11 mouse cellular contexts compared by ENCODE assay signal in the genomic region with DNA sequence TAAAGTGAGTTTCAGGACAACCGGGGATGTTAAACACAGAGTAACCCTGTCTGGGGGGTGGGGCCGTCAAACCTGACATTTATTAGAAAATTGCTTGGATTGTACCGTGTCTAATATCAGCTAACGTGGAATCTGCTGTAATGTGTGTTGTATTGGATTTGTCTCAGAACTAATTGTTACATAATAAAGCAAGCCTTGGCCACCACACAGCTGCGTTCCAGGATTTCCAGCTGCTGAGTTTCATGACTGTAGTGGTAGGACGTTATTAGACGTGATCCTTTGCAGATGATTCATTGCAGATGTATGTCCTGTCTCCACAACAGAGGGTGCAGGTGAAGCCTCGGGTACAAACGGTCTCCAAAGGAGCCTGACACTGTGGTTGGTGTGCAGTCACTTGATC. TPM values are rescaled to one million over a fixed set of nuclear protein-coding genes. Genes with fewer than 3 reads are reported as not detected.
DNase-seq lines count a peak whose midpoint lies in the region; ATAC-seq lines count a peak whose summit lies in the region.
"Had no signal": no experiment of that assay in that cellular context is flagged by ENCODE, and none has a peak within 500 bp of the region (broad histone marks: within the 10 kb centered on the region; RNA-seq: fewer than 3 reads in every experiment).

No protein-coding gene starts in this region.

- ATAC-seq in hindbrain, embryonic 13.5 days (ENCODE audit: low FRiP score), result no peak
- ATAC-seq in hindbrain, embryonic 11.5 days (ENCODE audit: low FRiP score), result no peak
- 0 out of 2 replicates have a peak, but pooled peaks have one; percentile 16 for ATAC-seq in neural tube, embryonic 13.5 days (ENCODE audit: low read depth)
- ATAC-seq in stomach, embryonic 16.5 days (ENCODE audit: insufficient read depth, low FRiP score), result no peak

- WGBS in hindbrain, embryonic 13.5 days, result 77% methylated on average over 9 of the region's 9 CpGs
- 86% methylated on average over 9 of the region's 9 CpGs for WGBS in hindbrain, embryonic 11.5 days
- WGBS in neural tube, embryonic 13.5 days, result 67% methylated on average over 9 of the region's 9 CpGs
- 60% methylated on average over 9 of the region's 9 CpGs for WGBS in stomach, embryonic 16.5 days

- no peak for DNase-seq in hindbrain, embryonic 11.5 days (ENCODE audit: low spot score)
- no peak for DNase-seq in neural tube, embryonic 10.5 days (ENCODE audit: extremely low spot score, low spot score)
- DNase-seq in forelimb bud, embryonic 11.5 days (ENCODE audit: low read depth, low spot score), result peak; percentile 7
- DNase-seq in embryo, embryonic 10 days (ENCODE audit: low spot score), result no peak
- DNase-seq: thymus, postnatal 25 days had no signal

- H3K27me3 ChIP-seq in hindbrain, embryonic 13.5 days, result 0 out of 2 replicates have a peak, but pooled peaks cover 3% of the 10 kb centered on the region
- no peaks in the 10 kb centered on the region for H3K27me3 ChIP-seq in hindbrain, embryonic 11.5 days (ENCODE audit: control insufficient read depth, insufficient read depth, low read length)
- no peaks in the 10 kb centered on the region for H3K27me3 ChIP-seq in neural tube, embryonic 13.5 days
- no peaks in the 10 kb centered on the region for H3K27me3 ChIP-seq in stomach, embryonic 16.5 days (ENCODE audit: control insufficient read depth, insufficient read depth, low read length)
- H3K27me3 ChIP-seq: CH12.LX had no signal

- H3K4me2 ChIP-seq in hindbrain, embryonic 13.5 days, result no peak overlapping the region
- H3K4me2 ChIP-seq in hindbrain, embryonic 11.5 days (replicated peaks; ENCODE audit: low read depth, low read length), result no peak overlapping the region
- no peak overlapping the region; the same call in 1 of the 2 replicates for H3K4me2 ChIP-seq in neural tube, embryonic 13.5 days
- H3K4me2 ChIP-seq in stomach, embryonic 16.5 days (ENCODE audit: low read depth, low read length), result no peak overlapping the region

- no peak overlapping the region for H3K9ac ChIP-seq in hindbrain, embryonic 13.5 days
- H3K9ac ChIP-seq in hindbrain, embryonic 11.5 days (ENCODE audit: low read depth, low read length), result no peak overlapping the region
- H3K9ac ChIP-seq in neural tube, embryonic 13.5 days, result no peak overlapping the region
- no peak overlapping the region for H3K9ac ChIP-seq in stomach, embryonic 16.5 days (ENCODE audit: low read length)

- peaks cover 30% of the 10 kb centered on the region for H3K36me3 ChIP-seq in hindbrain, embryonic 13.5 days
- H3K36me3 ChIP-seq in hindbrain, embryonic 11.5 days (ENCODE audit: control insufficient read depth, insufficient read depth, low read length), result no peaks in the 10 kb centered on the region
- peaks cover 21% of the 10 kb centered on the region for H3K36me3 ChIP-seq in neural tube, embryonic 13.5 days
- H3K36me3 ChIP-seq in stomach, embryonic 16.5 days (ENCODE audit: control insufficient read depth, insufficient read depth, low read length), result no peaks in the 10 kb centered on the region

- H3K27ac ChIP-seq in hindbrain, embryonic 13.5 days, result peak overlapping the region; percentile 70
- no peak overlapping the region for H3K27ac ChIP-seq in hindbrain, embryonic 11.5 days (ENCODE audit: low read depth, low read length)
- peak overlapping the region; percentile 80 for H3K27ac ChIP-seq in neural tube, embryonic 13.5 days (replicated peaks)
- H3K27ac ChIP-seq in stomach, embryonic 16.5 days (ENCODE audit: low read length), result peak overlapping the region; percentile 58
- H3K27ac ChIP-seq: macrophage had no signal

- peaks cover 22% of the 10 kb centered on the region for H3K4me1 ChIP-seq in hindbrain, embryonic 13.5 days (replicated peaks)
- H3K4me1 ChIP-seq in hindbrain, embryonic 11.5 days (replicated peaks; ENCODE audit: control insufficient read depth, insufficient read depth, low read length), result no peaks in the 10 kb centered on the region
- H3K4me1 ChIP-seq in neural tube, embryonic 13.5 days (replicated peaks), result peaks cover 22% of the 10 kb centered on the region
- H3K4me1 ChIP-seq in stomach, embryonic 16.5 days (ENCODE audit: control insufficient read depth, insufficient read depth, low read length), result peaks cover 15% of the 10 kb centered on the region

- H3K4me3 ChIP-seq in hindbrain, embryonic 13.5 days, result no peak overlapping the region
- no peak overlapping the region for H3K4me3 ChIP-seq in hindbrain, embryonic 11.5 days (ENCODE audit: low read depth, low read length)
- H3K4me3 ChIP-seq in neural tube, embryonic 13.5 days, result no peak overlapping the region
- H3K4me3 ChIP-seq in stomach, embryonic 16.5 days (replicated peaks; ENCODE audit: low read length), result no peak overlapping the region

- no peaks in the 10 kb centered on the region for H3K9me3 ChIP-seq in hindbrain, embryonic 13.5 days
- no peaks in the 10 kb centered on the region for H3K9me3 ChIP-seq in hindbrain, embryonic 11.5 days (ENCODE audit: control insufficient read depth, low read length)
- no peaks in the 10 kb centered on the region; the same call in 1 of the 2 replicates for H3K9me3 ChIP-seq in neural tube, embryonic 13.5 days
- H3K9me3 ChIP-seq in stomach, embryonic 16.5 days (replicated peaks; ENCODE audit: control insufficient read depth, low read length), result no peaks in the 10 kb centered on the region

RNA-seq across cellular contexts. Expression of a gene that starts 7.7 kb away (rescaled TPM):
- polyA plus RNA-seq in hindbrain, embryonic 13.5 days (2015; fragmentation: Nextera tagmentation; extraction: Ambion mirVana), result 0.51 and 0.56 TPM in 2 replicates
- 0.62 TPM in 1 of 2 replicates, not detected in the other for polyA plus RNA-seq in hindbrain, embryonic 11.5 days (2014; fragmentation: Nextera tagmentation; extraction: Ambion mirVana)
- not detected in 2 replicates for polyA plus RNA-seq in neural tube, embryonic 13.5 days (2015; fragmentation: Nextera tagmentation; extraction: Ambion mirVana)
- 0.77 TPM in 1 of 2 replicates, not detected in the other for polyA plus RNA-seq in stomach, embryonic 16.5 days (2015; fragmentation: Nextera tagmentation; extraction: Ambion mirVana)
- polyA plus RNA-seq: gonadal fat pad, adult 2 months; macrophage had no signal

RNA-seq across cellular contexts. Expression of a gene that starts 29.7 kb away (rescaled TPM):
- polyA plus RNA-seq in hindbrain, embryonic 13.5 days (2015; fragmentation: Nextera tagmentation; extraction: Ambion mirVana), result 96.8 and 102 TPM in 2 replicates
- polyA plus RNA-seq in hindbrain, embryonic 11.5 days (2014; fragmentation: Nextera tagmentation; extraction: Ambion mirVana), result 75.0 and 77.3 TPM in 2 replicates
- polyA plus RNA-seq in neural tube, embryonic 13.5 days (2015; fragmentation: Nextera tagmentation; extraction: Ambion mirVana), result 82.6 and 102 TPM in 2 replicates
- polyA plus RNA-seq in stomach, embryonic 16.5 days (2015; fragmentation: Nextera tagmentation; extraction: Ambion mirVana), result 70.9 and 79.6 TPM in 2 replicates

RNA-seq across cellular contexts. Expression of a gene that starts 30.8 kb away (rescaled TPM):
- polyA plus RNA-seq in hindbrain, embryonic 13.5 days (2015; fragmentation: Nextera tagmentation; extraction: Ambion mirVana), result 7.4 and 7.9 TPM in 2 replicates
- polyA plus RNA-seq in hindbrain, embryonic 11.5 days (2014; fragmentation: Nextera tagmentation; extraction: Ambion mirVana), result 6.5 and 7.6 TPM in 2 replicates
- 9.5 and 10.0 TPM in 2 replicates for polyA plus RNA-seq in neural tube, embryonic 13.5 days (2015; fragmentation: Nextera tagmentation; extraction: Ambion mirVana)
- polyA plus RNA-seq in stomach, embryonic 16.5 days (2015; fragmentation: Nextera tagmentation; extraction: Ambion mirVana), result 6.0 and 7.0 TPM in 2 replicates

RNA-seq across cellular contexts. Expression of a gene that starts 49.4 kb away (rescaled TPM):
- 3.9 and 4.5 TPM in 2 replicates for polyA plus RNA-seq in hindbrain, embryonic 13.5 days (2015; fragmentation: Nextera tagmentation; extraction: Ambion mirVana)
- 3.7 and 3.9 TPM in 2 replicates for polyA plus RNA-seq in hindbrain, embryonic 11.5 days (2014; fragmentation: Nextera tagmentation; extraction: Ambion mirVana)
- 3.9 and 4.8 TPM in 2 replicates for polyA plus RNA-seq in neural tube, embryonic 13.5 days (2015; fragmentation: Nextera tagmentation; extraction: Ambion mirVana)
- polyA plus RNA-seq in stomach, embryonic 16.5 days (2015; fragmentation: Nextera tagmentation; extraction: Ambion mirVana), result 4.8 and 4.9 TPM in 2 replicates
